Mouse (Mus musculus) stomach, embryonic 14.5 days (tissue): Measurements from ENCODE around the gene Efcab11. TPM values are rescaled to one million over a fixed set of nuclear protein-coding genes. Genes with fewer than 3 reads are reported as not detected.

Experiments
- ATAC-seq: fragments of 200-750 bp; cut with Nextera tagmentation; 2 replicates; pipeline ENCODE4 v1.8.0; 2017; ENCODE audit warnings: low read depth, moderate TSS enrichment; ENCODE audit not compliant: insufficient number of reproducible peaks, insufficient read depth, low FRiP score
- H3K27ac ChIP-seq: fragments of 300-500 bp; sonication (generic); 2 replicates; pipeline ENCODE4 v1.5.1; 2014; ENCODE audit warnings: mild to moderate bottlenecking, low read length, moderate library complexity, mixed read lengths
- H3K27me3 ChIP-seq: fragments of 300-500 bp; sonication (generic); 2 replicates; pipeline ENCODE4 v1.6.1; 2014; ENCODE audit warnings: low read length, control low read depth, mixed read lengths; ENCODE audit not compliant: control insufficient read depth, insufficient read depth
- H3K36me3 ChIP-seq: fragments of 300-500 bp; sonication (generic); 2 replicates; pipeline ENCODE4 v1.6.1; 2014; ENCODE audit warnings: mild to moderate bottlenecking, control low read depth, low read length, moderate library complexity, mixed read lengths; ENCODE audit not compliant: control insufficient read depth, insufficient read depth
- H3K4me1 ChIP-seq: fragments of 300-500 bp; sonication (generic); 2 replicates; pipeline ENCODE4 v1.6.1; 2014; ENCODE audit warnings: low read length, control low read depth, mixed read lengths; ENCODE audit not compliant: control insufficient read depth, insufficient read depth
- H3K4me2 ChIP-seq: fragments of 300-500 bp; sonication (generic); replicated peaks from 2 replicates; pipeline ENCODE4 v1.6.1; 2014; ENCODE audit warnings: low read depth, low read length, control low read depth
- H3K4me3 ChIP-seq: fragments of 300-500 bp; sonication (generic); 2 replicates; pipeline ENCODE4 v1.5.1; 2014; ENCODE audit warnings: low read depth, low read length, control low read depth
- H3K9ac ChIP-seq: fragments of 300-500 bp; sonication (generic); replicated peaks from 2 replicates; pipeline ENCODE4 v1.6.1; 2014; ENCODE audit warnings: low read depth, mild to moderate bottlenecking, control low read depth, low read length, moderate library complexity, mixed read lengths
- H3K9me3 ChIP-seq: fragments of 300-500 bp; sonication (generic); 2 replicates; pipeline ENCODE4 v1.6.1; 2016; ENCODE audit warnings: low read depth, low read length, control low read depth; ENCODE audit not compliant: control insufficient read depth
- WGBS: fragments of 180-500 bp; shearing (Covaris S2); extraction: QIAGEN DNeasy Blood & Tissue Kit; methylation state at CpG from one replicate; pipeline ENCODE4 v1.1.7; 2014; 5-methylcytosine and 5-hydroxymethylcytosine counted together
- polyA plus RNA-seq: library from polyadenylated mRNA; unstranded; fragments of >200 nt; fragmentation: Nextera tagmentation; extraction: Ambion mirVana; gene quantifications from 2 replicates; pipeline ENCODE4 v1.2.1, GENCODE M21; 2014

Efcab11 gene
- polyA plus RNA-seq, 1 experiment from 2014 or later, result 14.7 TPM

GRCm38 (mm10) chr12:99716038-99716610, 168.1 kb downstream of the Efcab11 start:
- no peak for ATAC-seq
- WGBS, result 55% methylated on average over 8 of the region's 8 CpGs

GRCm38 (mm10) chr12:99715129-99716037, 168.9 kb downstream of the Efcab11 start:
- H3K36me3 ChIP-seq, result no peaks in the 10 kb centered on the region
- H3K9ac ChIP-seq, result no peak overlapping the region
- no peak for ATAC-seq
- WGBS, result 73% methylated on average over 9 of the region's 9 CpGs
- H3K27me3 ChIP-seq, result no peaks in the 10 kb centered on the region
- no peaks in the 10 kb centered on the region for H3K9me3 ChIP-seq
- H3K4me1 ChIP-seq, result no peaks in the 10 kb centered on the region; the same call in 1 of the 2 replicates
- no peak overlapping the region for H3K4me2 ChIP-seq
- no peak overlapping the region for H3K4me3 ChIP-seq
- H3K27ac ChIP-seq, result no peak overlapping the region

More at GRCm38 (mm10) chr12:99716038-99716610, 168.1 kb downstream of the Efcab11 start:
- H3K4me1 ChIP-seq, result no peaks in the 10 kb centered on the region; the same call in 1 of the 2 replicates
- no peaks in the 10 kb centered on the region for H3K9me3 ChIP-seq
- no peak overlapping the region for H3K4me3 ChIP-seq
- H3K9ac ChIP-seq, result no peak overlapping the region
- no peaks in the 10 kb centered on the region for H3K27me3 ChIP-seq
- no peaks in the 10 kb centered on the region for H3K36me3 ChIP-seq
- no peak overlapping the region for H3K4me2 ChIP-seq
- H3K27ac ChIP-seq, result no peak overlapping the region

- no peak for ATAC-seq
- Histone ChIP-seq H3K27ac (no peak overlapping the region), H3K4me3 (no peak overlapping the region), H3K4me1 (no peaks in the 10 kb centered on the region), H3K9me3 (no peaks in the 10 kb centered on the region), H3K9ac (no peak overlapping the region), H3K4me2 (no peak overlapping the region), H3K27me3 (no peaks in the 10 kb centered on the region), H3K36me3 (no peaks in the 10 kb centered on the region)
- WGBS, result 44% methylated on average over 5 of the region's 5 CpGs
These were observed 172.0 kb downstream of the Efcab11 start for GRCm38 (mm10) chr12:99712214-99712613.

GRCm38 (mm10) chr12:99702248-99702647, 182.0 kb downstream of the Efcab11 start:
- H3K4me2 ChIP-seq, result no peak overlapping the region
- no peaks in the 10 kb centered on the region for H3K9me3 ChIP-seq
- no peak overlapping the region for H3K27ac ChIP-seq
- H3K4me1 ChIP-seq, result no peaks in the 10 kb centered on the region
- 85% methylated on average over 8 of the region's 8 CpGs for WGBS
- H3K36me3 ChIP-seq, result no peaks in the 10 kb centered on the region
- no peak overlapping the region for H3K9ac ChIP-seq
- H3K4me3 ChIP-seq, result no peak overlapping the region
- no peak for ATAC-seq
- no peaks in the 10 kb centered on the region for H3K27me3 ChIP-seq

- Histone ChIP-seq H3K4me1 (no peaks in the 10 kb centered on the region), H3K4me2 (no peak overlapping the region), H3K9ac (no peak overlapping the region), H3K27me3 (no peaks in the 10 kb centered on the region), H3K36me3 (no peaks in the 10 kb centered on the region), H3K4me3 (no peak overlapping the region), H3K27ac (no peak overlapping the region), H3K9me3 (no peaks in the 10 kb centered on the region)
- ATAC-seq, result no peak
- 74% methylated on average over 7 of the region's 7 CpGs for WGBS
These were observed 183.9 kb downstream of the Efcab11 start for GRCm38 (mm10) chr12:99700380-99700779.

- Histone ChIP-seq H3K27ac (no peak overlapping the region), H3K4me3 (no peak overlapping the region), H3K9ac (no peak overlapping the region), H3K27me3 (no peaks in the 10 kb centered on the region), H3K36me3 (no peaks in the 10 kb centered on the region), H3K9me3 (no peaks in the 10 kb centered on the region), H3K4me1 (no peaks in the 10 kb centered on the region), H3K4me2 (no peak overlapping the region)
- ATAC-seq, result no peak
- WGBS, result 88% methylated on average over 5 of the region's 5 CpGs
These were observed 184.7 kb downstream of the Efcab11 start for GRCm38 (mm10) chr12:99699379-99700023.

GRCm38 (mm10) chr12:99694066-99694465, 190.2 kb downstream of the Efcab11 start:
- Histone ChIP-seq H3K9me3 (no peaks in the 10 kb centered on the region), H3K4me1 (no peaks in the 10 kb centered on the region), H3K4me2 (no peak overlapping the region), H3K4me3 (no peak overlapping the region), H3K27ac (no peak overlapping the region), H3K27me3 (no peaks in the 10 kb centered on the region), H3K36me3 (no peaks in the 10 kb centered on the region), H3K9ac (no peak overlapping the region)
- no peak for ATAC-seq
- WGBS, result 85% methylated on average over 3 of the region's 3 CpGs

GRCm38 (mm10) chr12:99686418-99686992, 197.7 kb downstream of the Efcab11 start:
- 0 out of 2 replicates have a peak, but pooled peaks cover 2% of the 10 kb centered on the region for H3K4me1 ChIP-seq
- H3K9ac ChIP-seq, result no peak overlapping the region
- no peak overlapping the region for H3K27ac ChIP-seq
- H3K36me3 ChIP-seq, result no peaks in the 10 kb centered on the region
- no peaks in the 10 kb centered on the region for H3K27me3 ChIP-seq
- ATAC-seq, result no peak
- 68% methylated on average over 6 of the region's 6 CpGs for WGBS
- H3K4me2 ChIP-seq, result no peak overlapping the region
- H3K9me3 ChIP-seq, result no peaks in the 10 kb centered on the region
- H3K4me3 ChIP-seq, result no peak overlapping the region
